Mouse (Mus musculus) cerebellum, adult 9-11 months (tissue): ENCODE data around the gene Kcnh7.

ENCODE experiments used
- DNase-seq: peaks from one replicate; pipeline ENCODE4 v3.0.0; 2022

Kcnh7 gene

GRCm38 (mm10) chr2:63183563-63184545 is at the start of gene Kcnh7:
Kcnh7 (minus strand) TSS chr2:63184287.
- DNase-seq = peak; percentile 3

- no peak for DNase-seq
Measured at GRCm38 (mm10) chr2:63207435-63207834, 23.3 kb upstream of the Kcnh7 start.

GRCm38 (mm10) chr2:63186014-63186413 is 1.9 kb upstream of the Kcnh7 start:
- DNase-seq = no peak

GRCm38 (mm10) chr2:63184551-63185430 is 704 bp upstream of the Kcnh7 start:
- DNase-seq = peak; percentile 5

GRCm38 (mm10) chr2:63153701-63154100 is 30.4 kb downstream of the Kcnh7 start:
- no peak for DNase-seq

- no peak for DNase-seq
Measured at GRCm38 (mm10) chr2:63127762-63128516, 56.1 kb downstream of the Kcnh7 start.

GRCm38 (mm10) chr2:63120316-63120715 is 63.8 kb downstream of the Kcnh7 start:
- no peak for DNase-seq

GRCm38 (mm10) chr2:63117209-63118193 is 66.6 kb downstream of the Kcnh7 start:
- DNase-seq = no peak

- DNase-seq = no peak
Measured at GRCm38 (mm10) chr2:63105971-63106370, 78.1 kb downstream of the Kcnh7 start.

- no peak for DNase-seq
Measured at GRCm38 (mm10) chr2:63099676-63100075, 84.4 kb downstream of the Kcnh7 start.

GRCm38 (mm10) chr2:63091775-63092174 is 92.3 kb downstream of the Kcnh7 start:
- no peak for DNase-seq

GRCm38 (mm10) chr2:63090447-63090846 is 93.6 kb downstream of the Kcnh7 start:
- DNase-seq = no peak

GRCm38 (mm10) chr2:63058386-63058785 is 125.7 kb downstream of the Kcnh7 start:
- no peak for DNase-seq

- no peak for DNase-seq
Measured at GRCm38 (mm10) chr2:63049884-63050283, 134.2 kb downstream of the Kcnh7 start.

- no peak for DNase-seq
Measured at GRCm38 (mm10) chr2:63039718-63040117, 144.4 kb downstream of the Kcnh7 start.

GRCm38 (mm10) chr2:63014909-63015308 is 169.2 kb downstream of the Kcnh7 start:
- no peak for DNase-seq

- no peak for DNase-seq
Measured at GRCm38 (mm10) chr2:63009141-63009540, 174.9 kb downstream of the Kcnh7 start.

GRCm38 (mm10) chr2:63002784-63003183 is 181.3 kb downstream of the Kcnh7 start:
- no peak for DNase-seq

GRCm38 (mm10) chr2:62997692-62998091 is 186.4 kb downstream of the Kcnh7 start:
- DNase-seq = no peak

GRCm38 (mm10) chr2:62988616-62989015 is 195.5 kb downstream of the Kcnh7 start:
- DNase-seq = no peak

GRCm38 (mm10) chr2:62983936-62984335 is 200.2 kb downstream of the Kcnh7 start:
- DNase-seq = no peak
